Mouse (Mus musculus) small intestine, adult 2 months (tissue): Measurements from ENCODE around the gene Pdxp. TPM values are rescaled to one million over a fixed set of nuclear protein-coding genes. Genes with fewer than 3 reads are reported as not detected.

ENCODE experiments used
- H3K27ac ChIP-seq: fragments of 200-500 bp; 2 replicates; pipeline ENCODE4 v1.5.1; 2012; ENCODE audit warnings: low read depth, low read length, control low read depth, inconsistent platforms; ENCODE audit not compliant: insufficient read depth
- H3K27me3 ChIP-seq: fragments of 200-500 bp; 2 replicates; pipeline ENCODE4 v1.6.1; 2012; ENCODE audit warnings: mild to moderate bottlenecking, moderate library complexity, low read length, inconsistent platforms; ENCODE audit not compliant: control insufficient read depth, insufficient read depth
- H3K36me3 ChIP-seq: fragments of 200-500 bp; 2 replicates; pipeline ENCODE4 v1.6.1; 2012; ENCODE audit warnings: mild to moderate bottlenecking, low read length, control low read depth, inconsistent platforms; ENCODE audit not compliant: control insufficient read depth, insufficient read depth
- H3K4me1 ChIP-seq: fragments of 200-500 bp; 2 replicates; pipeline ENCODE4 v1.6.1; 2012; ENCODE audit warnings: low read length, inconsistent platforms, mixed read lengths; ENCODE audit not compliant: control insufficient read depth, insufficient read depth, insufficient read length
- H3K4me3 ChIP-seq: fragments of 200-500 bp; 2 replicates; pipeline ENCODE4 v1.5.1; 2012; ENCODE audit warnings: low read depth, mild to moderate bottlenecking, control low read depth, inconsistent platforms, low read length, moderate library complexity
- CTCF ChIP-seq: fragments of 200-500 bp; IDR thresholded peaks from 2 replicates; pipeline ENCODE4 v1.5.1; 2012; ENCODE audit warnings: low read depth, mild to moderate bottlenecking, control low read depth, inconsistent platforms, low read length, moderate library complexity, mixed read lengths; ENCODE audit not compliant: insufficient replicate concordance, insufficient read length; ENCODE audit errors: extremely low read depth
- POLR2A ChIP-seq: fragments of 200-500 bp; IDR thresholded peaks from 2 replicates; pipeline ENCODE4 v1.6.1; 2012; ENCODE audit warnings: low read depth, mild to moderate bottlenecking, control low read depth, inconsistent platforms, low read length, moderate library complexity
- WGBS: fragments of 180-500 bp; shearing (Covaris S2); methylation state at CpG from one replicate; pipeline ENCODE4 v1.1.7; 2018; 5-methylcytosine and 5-hydroxymethylcytosine counted together
- polyA plus RNA-seq: library from polyadenylated mRNA; depleted of rRNA; stranded (reverse); fragments of >200 nt; gene quantifications from 2 replicates; pipeline ENCODE4 v1.2.3, GENCODE M21; 2012; rRNA removed

Gene Pdxp
- 3.9 and 4.2 TPM in 2 replicates for polyA plus RNA-seq

DNA sequence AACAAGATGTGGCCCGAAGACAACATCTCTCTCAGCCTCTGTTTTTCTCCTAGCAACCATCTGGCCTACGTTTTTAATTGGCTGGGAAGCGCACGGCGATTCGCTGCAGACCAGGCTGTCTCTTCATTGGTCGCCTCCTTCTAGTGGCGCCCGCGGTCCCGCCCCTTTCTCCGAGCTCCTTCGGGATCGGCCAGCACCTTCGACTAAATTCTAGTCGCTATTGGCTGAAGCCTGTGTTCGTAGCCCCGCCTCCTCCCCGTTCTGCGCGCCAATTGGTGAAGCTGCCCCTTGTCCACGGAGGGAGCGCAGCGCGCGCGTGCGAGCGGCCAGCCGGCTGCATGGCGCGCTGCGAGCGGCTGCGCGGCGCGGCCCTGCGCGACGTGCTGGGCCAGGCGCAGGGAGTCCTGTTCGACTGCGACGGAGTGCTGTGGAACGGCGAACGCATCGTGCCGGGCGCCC is at the start of gene Pdxp:
Pdxp (plus strand) TSS at position 288 of the 459 bp plus-strand sequence.
- peaks cover 8% of the 10 kb centered on the region; the same call in 1 of the 2 replicates for H3K36me3 ChIP-seq
- 1% methylated on average over 51 of the region's 51 CpGs for WGBS
- no peak within 1 kb of the TSS for H3K27ac ChIP-seq
- no peaks in the 10 kb centered on the region for H3K27me3 ChIP-seq
- no peak for TF ChIP-seq CTCF
- TF ChIP-seq POLR2A: 0 out of 2 replicates have a peak, but pooled peaks have one; percentile 32
- H3K4me3 ChIP-seq: peak within 1 kb of the TSS; percentile 61
- peaks cover 11% of the 10 kb centered on the region for H3K4me1 ChIP-seq

DNA sequence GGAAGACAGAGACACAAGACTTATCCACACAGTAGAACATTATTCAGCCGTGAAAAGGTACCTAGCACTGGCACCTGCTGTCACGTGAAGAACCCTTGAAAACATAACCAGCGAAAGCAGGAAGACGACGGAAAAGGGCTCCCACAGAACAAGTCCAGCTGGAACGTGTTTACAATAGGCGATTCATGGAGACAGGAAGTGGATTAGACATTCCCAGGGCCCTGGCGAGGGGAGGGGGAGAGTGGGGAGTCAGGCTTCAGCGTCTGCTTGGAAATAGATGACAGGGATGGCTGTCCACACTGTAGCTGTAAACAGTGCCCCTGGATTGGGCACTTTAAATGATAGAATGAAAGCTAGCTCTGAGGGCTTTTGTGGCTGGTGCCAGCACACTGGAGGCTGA is 45.3 kb upstream of the Pdxp start:
- WGBS: 9% methylated on average over 9 of the region's 9 CpGs
- peaks cover 23% of the 10 kb centered on the region for H3K4me1 ChIP-seq
- no peaks in the 10 kb centered on the region for H3K27me3 ChIP-seq
- H3K27ac ChIP-seq: peak overlapping the region; percentile 77
- H3K4me3 ChIP-seq: no peak overlapping the region
- H3K36me3 ChIP-seq: no peaks in the 10 kb centered on the region
- no peak for TF ChIP-seq CTCF
- TF ChIP-seq POLR2A: no peak

DNA sequence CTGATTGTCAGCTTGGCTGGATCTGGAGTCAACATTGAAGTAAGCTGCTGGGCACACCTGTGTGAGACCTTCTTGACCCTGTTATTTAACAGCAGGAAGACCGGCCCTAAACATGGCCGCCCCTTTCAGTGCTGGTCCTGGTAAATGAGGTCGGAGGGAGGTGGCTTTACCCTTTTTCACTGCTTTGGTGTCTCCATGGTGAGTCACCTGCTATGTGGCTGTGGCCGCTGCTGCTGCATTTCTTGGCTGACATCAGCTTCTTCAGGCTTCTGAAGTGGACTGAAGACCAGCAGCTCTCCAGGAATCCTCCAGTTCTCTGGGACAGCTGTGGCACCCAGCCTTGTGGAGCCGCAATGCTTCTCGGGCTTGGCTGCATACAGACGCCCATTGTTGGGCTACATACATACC is 44.9 kb upstream of the Pdxp start:
- Histone ChIP-seq H3K4me3 (no peak overlapping the region), H3K27me3 (no peaks in the 10 kb centered on the region), H3K27ac (peak overlapping the region; percentile 77), H3K4me1 (peaks cover 19% of the 10 kb centered on the region), H3K36me3 (no peaks in the 10 kb centered on the region)
- WGBS: 25% methylated on average over 7 of the region's 7 CpGs
- TF ChIP-seq CTCF: no peak
- TF ChIP-seq POLR2A: no peak

DNA sequence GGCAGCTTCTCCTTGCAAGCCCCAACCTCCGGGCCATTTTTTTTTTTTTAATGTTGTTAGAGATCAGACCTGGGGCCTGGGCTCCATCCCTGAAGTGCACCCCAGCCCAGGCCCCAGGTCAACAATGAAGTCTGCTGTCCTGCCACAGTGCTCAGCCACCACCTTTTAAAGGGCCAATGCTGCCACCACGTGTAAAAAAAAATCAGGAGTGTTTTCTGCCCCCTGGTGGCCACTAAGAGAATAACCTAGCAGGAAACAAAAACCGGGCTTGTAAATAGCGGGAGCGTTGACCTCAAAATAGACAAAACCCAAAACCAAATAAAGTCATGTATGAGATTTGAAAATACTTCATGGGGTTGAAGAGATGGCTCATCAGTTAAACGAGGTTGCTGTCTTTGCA is 43.9 kb upstream of the Pdxp start:
- H3K4me3 ChIP-seq: no peak overlapping the region
- 4% methylated on average over 6 of the region's 6 CpGs for WGBS
- peak; percentile 72; the same call in 1 of the 2 replicates for TF ChIP-seq CTCF
- TF ChIP-seq POLR2A: no peak
- peaks cover 13% of the 10 kb centered on the region for H3K4me1 ChIP-seq
- H3K27ac ChIP-seq: no peak overlapping the region
- H3K27me3 ChIP-seq: no peaks in the 10 kb centered on the region
- no peaks in the 10 kb centered on the region for H3K36me3 ChIP-seq

DNA sequence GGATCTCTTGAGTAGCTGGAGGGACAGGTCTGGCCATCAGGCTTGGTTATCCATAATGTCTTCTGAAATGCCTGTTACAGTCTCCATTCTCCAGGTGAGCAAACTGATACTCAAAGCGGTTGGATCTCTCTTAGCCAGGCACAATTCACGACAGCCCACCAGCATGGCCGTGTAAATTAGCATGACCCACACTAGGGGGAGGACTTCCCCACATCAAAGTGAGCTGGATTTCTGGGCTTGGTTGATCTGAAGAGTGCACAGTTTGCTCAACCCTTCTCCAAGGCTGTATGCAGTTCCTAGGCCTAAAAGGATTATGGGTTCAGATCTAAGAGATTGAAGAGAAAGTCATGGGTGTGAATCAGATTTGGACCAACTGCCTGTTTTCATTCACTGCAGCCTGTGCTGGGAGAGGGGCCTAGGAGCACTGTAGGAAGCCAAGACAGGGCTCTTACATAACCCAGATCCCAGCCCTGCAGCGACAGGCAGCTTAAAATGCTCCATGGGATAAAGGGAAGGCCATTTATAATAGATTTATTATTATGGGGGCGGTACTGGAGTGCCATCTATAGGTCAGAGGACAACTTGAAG is 41.6 kb upstream of the Pdxp start:
- TF ChIP-seq CTCF (peak; percentile 2; the same call in 1 of the 2 replicates), POLR2A (no peak)
- H3K27ac ChIP-seq: no peak overlapping the region
- H3K27me3 ChIP-seq: no peaks in the 10 kb centered on the region
- no peak overlapping the region for H3K4me3 ChIP-seq
- H3K4me1 ChIP-seq: peaks cover 20% of the 10 kb centered on the region
- no peaks in the 10 kb centered on the region for H3K36me3 ChIP-seq
- 57% methylated on average over 5 of the region's 5 CpGs for WGBS

DNA sequence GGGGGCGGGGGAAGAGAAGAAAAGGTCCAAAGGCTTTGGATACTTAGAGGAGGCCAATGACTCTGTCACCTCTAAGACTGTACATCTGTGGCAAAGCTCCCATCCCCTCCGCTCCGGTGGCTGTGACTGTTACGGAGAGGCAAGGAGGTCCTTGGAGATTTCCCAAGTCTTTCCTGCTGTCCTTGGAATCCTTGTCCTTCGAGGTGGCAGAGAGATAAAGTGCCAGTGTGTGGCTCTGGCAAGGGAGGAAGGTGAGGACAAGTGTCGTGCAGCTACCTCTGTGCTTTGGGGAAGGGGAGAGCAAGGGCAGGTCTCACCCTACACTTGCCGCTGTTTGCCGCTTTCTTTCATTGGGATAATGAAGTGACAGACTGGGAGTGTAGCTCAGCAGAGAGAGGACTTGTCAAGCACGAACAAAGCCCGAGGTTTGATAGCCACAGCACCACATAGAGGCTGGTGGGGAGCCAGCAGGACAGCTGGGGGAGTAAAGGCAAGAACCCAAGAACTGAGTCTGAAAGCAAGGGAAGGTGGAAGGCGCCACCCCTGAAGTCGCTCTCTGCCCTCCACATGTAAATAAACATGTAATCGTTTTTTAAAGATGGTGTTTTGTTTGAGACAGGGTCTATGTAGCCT is 39.8 kb upstream of the Pdxp start:
- Histone ChIP-seq H3K27ac (no peak overlapping the region), H3K4me1 (peaks cover 12% of the 10 kb centered on the region), H3K36me3 (no peaks in the 10 kb centered on the region), H3K4me3 (no peak overlapping the region), H3K27me3 (no peaks in the 10 kb centered on the region)
- TF ChIP-seq POLR2A (no peak), CTCF (no peak)
- WGBS: 72% methylated on average over 13 of the region's 13 CpGs

DNA sequence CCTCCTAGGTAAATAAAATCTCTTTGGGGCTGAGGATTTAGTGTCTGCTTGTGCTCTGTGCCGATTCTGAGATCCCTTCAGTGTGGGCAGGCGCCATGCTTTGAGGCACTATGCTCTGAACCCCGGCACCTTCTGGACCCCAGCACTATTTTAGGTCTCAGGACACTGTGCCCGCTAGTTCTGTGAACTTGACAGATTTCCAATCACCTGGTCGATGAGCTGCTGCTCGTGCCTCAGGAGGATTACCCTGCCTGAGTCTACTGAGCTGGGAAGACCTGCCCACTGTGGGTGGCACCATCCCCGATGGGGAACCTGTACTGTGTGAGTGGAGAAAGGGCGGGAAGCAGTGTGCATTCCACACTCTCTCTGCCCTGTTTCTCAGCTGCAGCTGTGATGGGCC is 38.7 kb upstream of the Pdxp start:
- Histone ChIP-seq H3K4me1 (peaks cover 17% of the 10 kb centered on the region), H3K4me3 (no peak overlapping the region), H3K36me3 (no peaks in the 10 kb centered on the region), H3K27ac (no peak overlapping the region), H3K27me3 (no peaks in the 10 kb centered on the region)
- 71% methylated on average over 8 of the region's 8 CpGs for WGBS
- TF ChIP-seq CTCF (no peak), POLR2A (no peak)
